Mouse (Mus musculus) MEL-GATA-1-ER (cell line): ENCODE results near the gene Foxc2.

Experiments used
- DNase-seq: peaks from one replicate; pipeline ENCODE4 v3.0.0-alpha.2; 2012; ENCODE audit warnings: low read depth; ENCODE audit errors: extremely low read depth

The Foxc2 gene

DNA sequence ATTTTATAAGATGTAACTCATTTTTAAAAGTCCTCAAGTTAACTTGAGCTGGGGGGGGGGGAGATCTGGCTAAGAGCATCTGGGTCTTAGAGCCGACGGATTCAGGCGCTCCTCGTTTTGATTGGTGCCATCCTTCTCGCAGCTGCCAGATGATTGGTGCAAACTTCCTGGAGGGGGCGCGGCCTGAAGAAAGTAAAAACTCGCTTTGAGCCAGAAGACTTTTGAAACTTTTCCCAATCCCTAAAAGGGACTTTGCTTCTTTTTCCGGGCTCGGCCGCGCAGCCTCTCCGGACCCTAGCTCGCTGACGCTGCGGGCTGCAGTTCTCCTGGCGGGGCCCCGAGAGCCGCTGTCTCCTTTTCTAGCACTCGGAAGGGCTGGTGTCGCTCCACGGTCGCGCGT lies at the start of gene Foxc2:
Gene Foxc2 (plus strand): TSS at position 224 of the 400 bp plus-strand sequence.
- DNase-seq, result peak; percentile 71

DNA sequence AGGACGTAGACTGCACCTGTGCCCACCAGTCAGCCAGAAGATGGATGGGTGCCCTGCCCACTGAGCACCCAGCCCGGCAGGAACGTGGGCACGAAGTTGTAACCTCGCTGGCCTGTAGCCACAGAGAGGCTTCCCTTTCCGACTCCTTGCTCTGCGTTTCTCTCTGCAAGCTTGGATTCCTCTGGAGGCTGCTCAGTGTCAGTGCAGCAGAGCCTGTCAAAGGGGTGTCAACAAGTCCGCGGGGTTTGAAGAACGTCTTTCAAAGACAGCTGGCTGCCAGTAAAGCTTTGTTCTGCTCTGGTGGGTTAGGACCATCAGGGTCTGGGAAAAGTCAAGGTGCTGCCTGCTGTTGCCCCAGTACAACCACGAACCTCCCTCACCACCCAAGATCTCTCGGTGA lies 44.5 kb upstream of the Foxc2 start:
- DNase-seq, result no peak

GRCm38 (mm10) chr8:121072406-121073130 lies 43.4 kb upstream of the Foxc2 start:
- no peak for DNase-seq

DNA sequence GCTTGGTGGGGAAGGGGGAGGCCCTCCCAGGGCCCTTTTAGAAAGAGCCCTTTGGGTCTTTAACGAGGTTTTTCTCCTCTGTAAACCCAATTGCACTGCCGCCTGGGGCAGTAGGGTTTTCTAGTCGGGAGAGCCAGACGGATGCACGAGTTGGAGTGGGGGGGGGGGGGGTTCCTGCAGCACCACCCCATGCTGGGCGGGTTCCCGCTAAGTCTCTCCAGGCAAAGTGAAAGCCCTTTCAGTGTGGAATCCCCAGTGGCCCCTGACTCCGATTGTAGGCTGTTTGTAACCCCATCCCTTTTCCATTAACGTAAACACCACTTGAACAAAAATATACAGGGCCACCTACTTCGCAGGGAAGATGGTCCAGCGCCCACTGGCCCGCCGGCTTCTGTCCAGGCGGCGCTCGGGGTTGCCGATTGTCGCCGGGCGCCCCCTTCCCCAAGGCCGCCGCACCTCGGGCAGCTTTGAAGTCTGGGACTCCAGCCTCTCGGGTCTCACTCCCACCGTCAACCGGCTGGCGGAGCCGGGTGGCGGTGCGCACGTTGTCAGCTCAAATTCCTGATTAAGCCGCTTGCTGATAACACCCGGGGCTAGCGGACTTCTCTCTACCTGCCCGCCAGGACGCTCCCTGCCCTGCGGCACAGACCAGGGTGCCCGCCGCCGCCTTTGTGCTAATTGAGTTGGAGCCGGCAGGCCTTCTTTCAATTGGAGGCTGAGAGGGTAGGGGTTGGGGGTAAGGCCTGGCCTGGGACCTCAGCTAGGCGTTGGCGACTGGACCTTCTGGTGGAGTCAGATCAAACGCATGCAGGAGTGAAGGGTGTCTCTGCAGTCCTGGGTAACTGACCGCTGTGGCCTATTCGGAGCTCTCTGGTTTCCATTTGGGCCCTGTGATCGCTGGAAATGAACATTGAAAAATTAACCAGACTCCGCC lies 42.5 kb upstream of the Foxc2 start:
- no peak for DNase-seq

DNA sequence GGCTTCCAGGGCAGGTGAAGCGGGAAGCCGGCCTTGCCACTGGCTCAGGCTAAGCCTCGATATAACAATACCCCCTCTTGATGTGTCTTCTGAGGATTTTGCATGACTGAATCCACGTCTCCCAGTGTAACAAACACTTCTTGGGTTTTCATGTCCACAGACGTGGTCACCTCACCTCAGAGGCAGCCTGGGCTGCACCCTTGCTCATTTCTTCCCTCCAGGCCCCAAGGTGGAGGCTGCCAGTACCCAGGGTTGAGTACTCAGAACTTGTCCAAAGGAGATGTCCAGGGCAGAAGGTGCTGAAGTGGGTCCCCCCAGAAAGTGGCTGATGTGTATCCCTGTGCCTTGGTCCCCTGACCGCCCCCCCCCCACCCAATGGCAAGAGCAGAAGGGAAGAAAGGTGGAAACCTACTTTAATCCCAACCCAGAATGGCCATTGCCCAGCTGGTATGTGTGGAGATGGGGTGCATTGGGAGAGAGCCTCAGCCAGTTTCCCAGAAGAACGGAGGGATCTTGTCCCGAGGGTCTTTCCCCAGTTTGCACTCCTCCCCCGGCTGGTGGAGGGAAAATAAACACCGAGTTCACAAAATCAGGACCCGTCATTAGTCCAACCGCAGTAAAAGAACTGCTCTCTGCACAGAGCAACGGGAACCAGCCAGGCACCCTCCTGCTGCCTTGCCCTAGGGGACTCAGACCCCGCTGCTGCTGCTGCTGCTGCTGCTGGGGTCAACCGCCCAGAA lies 41.7 kb upstream of the Foxc2 start:
- no peak for DNase-seq

DNA sequence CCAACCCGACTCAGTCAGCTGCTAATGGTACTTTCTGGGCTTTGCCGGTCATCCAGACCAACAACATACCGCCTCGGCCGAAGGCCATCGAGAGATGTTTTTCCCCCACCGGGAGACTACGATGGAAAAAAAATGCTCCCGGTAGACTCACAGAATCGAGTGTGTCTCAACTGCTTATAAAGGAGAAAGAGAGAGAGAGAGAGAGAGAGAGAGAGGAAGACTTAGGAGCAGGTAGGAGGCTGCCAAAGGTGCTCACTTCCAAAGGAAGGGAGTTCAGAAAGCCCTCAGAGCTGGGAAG lies 41.2 kb upstream of the Foxc2 start:
- DNase-seq, result no peak

DNA sequence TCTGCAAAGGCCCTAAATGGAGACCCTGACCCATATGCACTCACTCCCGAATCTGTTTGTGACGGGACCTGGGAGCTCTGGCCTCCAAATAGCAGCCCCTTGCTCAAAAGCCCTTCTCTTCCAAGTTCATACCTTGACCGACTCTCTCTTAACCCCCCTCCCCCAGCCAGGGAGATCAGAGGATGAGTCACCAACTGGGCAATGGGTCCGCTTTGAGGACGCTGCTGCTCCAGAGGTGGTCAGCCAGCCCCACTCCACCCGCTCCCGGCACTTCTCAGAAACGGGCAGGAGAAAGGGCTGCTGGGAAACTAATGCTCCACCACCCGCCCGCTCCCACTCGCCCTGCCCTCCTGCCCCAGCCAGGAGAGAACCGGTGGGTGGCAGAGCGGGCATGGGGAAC lies 40.0 kb upstream of the Foxc2 start:
- DNase-seq, result no peak

GRCm38 (mm10) chr8:121076555-121076954 lies 39.4 kb upstream of the Foxc2 start:
- DNase-seq, result no peak

DNA sequence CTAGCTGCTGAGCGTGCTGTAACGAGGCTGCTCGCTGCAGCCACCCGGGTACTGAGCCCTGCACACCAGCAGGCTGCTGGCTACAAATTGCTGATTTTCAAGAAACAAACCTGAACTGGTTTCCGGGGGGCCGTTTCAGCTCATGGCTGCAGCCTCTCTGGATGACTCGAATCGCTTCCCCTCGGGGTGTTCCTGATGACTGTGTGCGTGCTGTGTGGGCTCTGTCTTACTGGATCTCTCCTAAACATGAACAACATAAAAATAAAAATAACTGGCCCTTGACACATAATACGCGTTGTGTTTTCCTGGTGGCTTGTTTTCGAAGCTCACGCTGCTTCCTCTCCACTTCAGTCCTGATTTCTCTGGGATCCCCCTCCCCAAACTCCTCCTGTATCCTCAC lies 37.2 kb upstream of the Foxc2 start:
- DNase-seq, result no peak

GRCm38 (mm10) chr8:121079201-121079600 lies 36.8 kb upstream of the Foxc2 start:
- DNase-seq, result no peak

DNA sequence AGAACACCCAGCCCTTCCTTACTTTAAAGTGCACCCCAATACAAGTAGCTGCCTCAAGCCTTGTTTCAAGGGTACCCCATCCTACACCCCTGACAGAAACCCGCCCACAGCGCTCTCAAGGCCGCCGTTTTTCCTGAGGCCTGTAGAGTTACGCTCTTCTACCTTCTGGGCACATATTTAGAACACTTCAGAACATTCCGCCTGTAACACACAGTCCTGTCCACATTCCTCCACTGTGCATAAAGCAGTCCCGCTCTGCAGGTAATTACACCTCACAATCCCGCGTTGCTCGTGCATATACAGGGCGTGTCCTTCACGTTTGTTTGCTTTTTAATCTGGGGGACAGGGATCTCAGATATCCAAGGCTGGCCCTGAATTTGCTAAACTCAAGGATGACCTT lies 36.0 kb upstream of the Foxc2 start:
- DNase-seq, result no peak

DNA sequence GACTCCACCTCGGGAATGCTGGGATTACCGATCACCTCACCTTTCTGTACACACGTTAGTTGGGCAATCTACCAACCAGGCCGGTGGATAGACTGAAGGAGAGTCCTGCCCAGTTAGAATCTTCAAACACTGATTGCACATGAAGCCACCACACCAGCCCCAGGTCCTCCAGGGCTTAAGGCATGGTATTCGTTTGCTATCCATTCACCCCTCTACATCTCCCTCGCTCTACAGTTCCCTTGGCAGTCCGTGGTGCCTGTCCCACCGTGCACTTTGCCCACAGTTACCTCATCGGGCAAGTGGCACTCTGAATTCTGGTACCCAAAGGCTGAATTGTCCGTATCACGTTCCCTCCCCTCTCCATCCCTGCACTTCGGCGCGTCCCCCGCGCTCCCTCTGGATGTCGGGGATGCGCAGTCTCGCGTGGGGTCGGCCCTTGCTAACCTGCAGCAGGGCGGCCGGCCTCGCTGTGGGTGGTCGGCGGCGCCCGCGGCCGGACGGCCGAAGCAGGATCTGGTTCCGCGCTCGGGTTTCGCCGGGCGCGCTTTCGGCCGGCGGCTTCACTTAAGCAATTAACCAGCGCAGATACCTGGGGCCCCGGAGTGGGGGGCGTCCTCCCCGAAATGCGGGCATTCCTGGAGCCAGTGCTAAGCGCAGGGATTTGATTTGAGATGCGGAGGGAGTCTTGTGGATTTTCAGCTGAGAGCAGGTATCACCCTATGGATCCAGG lies 35.4 kb upstream of the Foxc2 start:
- no peak for DNase-seq

DNA sequence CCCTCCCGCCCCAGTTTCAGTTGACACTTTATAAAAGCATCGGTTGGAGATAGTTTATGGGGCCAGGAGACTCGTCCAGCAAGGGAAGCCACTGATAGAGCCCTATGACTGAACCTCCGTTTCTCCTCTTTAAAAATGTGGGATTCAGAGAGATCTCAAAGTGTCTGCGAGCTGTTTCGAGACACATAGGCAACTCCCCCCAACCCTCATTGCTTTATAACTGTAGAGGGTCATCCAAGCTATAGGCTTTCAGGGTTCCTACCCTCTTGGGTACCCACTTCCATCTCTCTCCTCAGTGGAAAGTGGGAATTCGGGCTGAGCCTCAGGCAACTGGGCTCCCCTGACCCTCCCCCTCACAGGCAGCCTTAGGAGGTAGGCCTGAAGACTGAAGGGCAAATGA lies 34.6 kb upstream of the Foxc2 start:
- no peak for DNase-seq

- DNase-seq, result no peak
These were observed 33.5 kb upstream of the Foxc2 start for GRCm38 (mm10) chr8:121082218-121083092.

DNA sequence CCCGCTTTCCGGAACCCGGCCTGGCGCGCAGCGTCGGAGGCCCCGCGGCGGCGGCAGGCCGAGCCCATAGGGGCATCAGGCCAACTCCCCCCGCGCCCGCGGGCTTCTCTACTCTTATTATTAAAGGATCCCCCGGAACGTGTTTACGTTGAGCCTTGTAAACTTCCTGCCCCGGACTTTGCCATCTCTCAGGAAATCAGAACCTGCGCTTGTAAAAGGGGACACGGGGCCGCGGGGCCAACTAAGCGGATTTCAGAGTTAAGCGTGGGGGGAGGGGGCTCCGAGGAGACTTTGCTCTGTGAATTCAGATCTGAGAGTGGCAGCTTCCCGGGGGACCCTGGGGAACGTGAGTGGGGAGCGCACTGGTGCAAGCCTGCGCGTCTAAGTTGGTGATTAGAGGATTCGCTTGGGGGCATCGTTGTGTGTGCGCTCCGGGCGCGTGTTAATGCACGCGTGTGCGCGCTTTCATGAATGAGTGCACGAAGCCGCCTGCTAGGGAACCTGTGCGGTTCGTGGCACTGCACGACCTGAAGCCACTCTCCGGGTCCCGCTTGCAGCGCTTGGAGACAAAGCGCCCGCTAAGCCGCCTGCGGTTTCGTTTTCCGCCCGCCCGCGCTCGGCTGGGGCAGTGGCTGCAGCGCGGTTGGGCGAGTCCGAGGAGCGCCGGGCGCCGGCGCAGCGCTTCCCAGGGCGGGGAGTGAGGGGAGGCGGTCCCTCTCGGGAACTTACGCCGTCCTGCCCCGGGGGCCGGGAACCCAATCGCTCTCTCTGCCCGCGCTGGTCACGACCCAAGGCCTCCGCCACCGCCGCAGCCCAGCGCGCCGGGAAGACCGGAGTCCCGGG lies 32.7 kb upstream of the Foxc2 start:
- no peak for DNase-seq

GRCm38 (mm10) chr8:121083936-121084209 lies 32.1 kb upstream of the Foxc2 start:
- no peak for DNase-seq

- no peak for DNase-seq
These were observed 31.6 kb upstream of the Foxc2 start, which contains the start of gene Foxf1 for GRCm38 (mm10) chr8:121084210-121084951. Gene Foxf1, plus strand, starts transcription at chr8:121084386.

GRCm38 (mm10) chr8:121085011-121085410 lies 31.0 kb upstream of the Foxc2 start:
- DNase-seq, result no peak

DNA sequence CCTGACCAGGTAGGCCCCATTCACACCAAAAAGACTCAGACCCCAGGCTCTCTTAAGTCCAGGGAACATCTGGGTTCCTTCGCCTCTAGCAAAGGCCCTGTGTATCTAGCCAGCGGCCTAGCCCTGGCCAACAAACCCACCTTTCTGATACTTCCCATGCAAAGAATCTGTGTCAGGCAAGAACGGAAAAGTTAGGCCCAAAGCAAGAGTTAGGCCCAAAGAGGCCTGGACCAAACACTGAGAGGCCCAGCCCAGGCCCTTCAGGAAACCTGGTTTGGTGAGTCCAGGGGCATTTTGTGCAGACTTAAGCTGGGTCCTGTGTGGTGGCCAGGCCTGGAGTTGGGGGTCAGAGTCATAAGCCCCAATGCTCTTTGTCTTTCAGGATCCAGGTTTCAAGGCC lies 30.4 kb upstream of the Foxc2 start:
- no peak for DNase-seq
